Mouse (Mus musculus) left cerebral cortex, postnatal 10 days (tissue): ENCODE measurements around the gene Aloxe3. TPM values are rescaled to one million over a fixed set of nuclear protein-coding genes. Genes with fewer than 3 reads are reported as not detected.

ENCODE experiments used
- DNase-seq, 2 experiments: peaks; one replicate each; pipeline ENCODE4 v3.0.0; 2021 to 2022; ENCODE audit warnings: low spot score in 2 of 2, mixed read lengths in 1 of 2; ENCODE audit errors: extremely low spot score in 1 of 2
- intact Hi-C: fragments of 180-260 bp; cut with DNase I; formaldehyde crosslinking; loops from one replicate; pipeline ENCODE4 v1.15.1; 2025
- total RNA-seq, 2 experiments: library from RNA; stranded (reverse); gene quantifications; 2 replicates each; pipeline ENCODE4 v1.2.3; 2021

Aloxe3 gene
- total RNA-seq, 2 experiments from 2014 or later, result 8.6 to 10.0 TPM

- no peak for DNase-seq
- intact Hi-C loops, result no loop called here
Observed at GRCm38 (mm10) chr11:69103531-69104435, 21.9 kb upstream of the Aloxe3 start.

- intact Hi-C loops, result no loop called here
- no peak for DNase-seq
Observed at GRCm38 (mm10) chr11:69104487-69104886, 21.2 kb upstream of the Aloxe3 start.

DNA sequence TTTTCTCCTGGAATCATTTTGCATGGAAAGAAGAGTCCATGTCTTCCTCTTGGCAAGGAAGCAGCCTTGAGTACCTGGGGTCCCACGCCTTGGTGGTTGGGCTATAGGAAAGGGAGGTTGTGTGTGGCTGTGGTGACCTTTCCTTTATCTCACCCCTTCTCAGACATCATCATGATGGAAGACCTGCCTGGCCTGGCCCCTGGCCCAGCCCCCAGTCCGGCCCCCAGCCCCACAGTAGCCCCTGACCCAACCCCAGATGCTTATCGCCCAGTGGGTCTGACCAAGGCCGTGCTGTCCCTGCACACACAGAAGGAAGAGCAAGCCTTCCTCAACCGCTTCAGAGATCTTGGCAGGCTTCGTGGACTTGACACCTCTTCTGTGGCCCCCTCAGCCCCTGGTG lies 20.5 kb upstream of the Aloxe3 start:
- DNase-seq, result no peak
- intact Hi-C loops, result no loop called here

- intact Hi-C loops, result no loop called here
Observed at GRCm38 (mm10) chr11:69105796-69106195, 19.9 kb upstream of the Aloxe3 start.

GRCm38 (mm10) chr11:69106299-69106698 lies 19.4 kb upstream of the Aloxe3 start:
- intact Hi-C loops, result no loop called here
- no peak for DNase-seq

More at GRCm38 (mm10) chr11:69105796-69106195, 19.9 kb upstream of the Aloxe3 start:
- no peak for DNase-seq

DNA sequence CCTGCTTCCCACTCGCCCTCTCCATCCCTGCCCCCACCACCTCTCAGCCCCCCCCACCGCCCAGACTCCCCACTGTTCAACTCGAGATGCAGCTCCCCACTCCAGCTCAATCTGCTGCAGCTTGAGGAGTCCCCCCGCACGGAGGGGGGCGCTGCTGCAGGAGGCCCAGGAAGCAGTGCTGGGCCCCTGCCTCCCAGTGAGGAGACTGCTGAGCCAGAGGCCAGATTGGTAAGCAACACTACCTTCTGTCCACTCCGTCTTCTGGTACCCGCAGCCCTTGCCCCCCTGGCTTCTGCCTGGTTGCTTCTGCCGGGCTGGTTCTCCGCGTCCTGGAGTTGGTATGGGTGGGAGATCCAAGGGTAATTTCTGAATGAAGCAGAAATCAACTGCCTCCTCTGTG lies 18.9 kb upstream of the Aloxe3 start:
- intact Hi-C loops, result no loop called here
- DNase-seq, result no peak

DNA sequence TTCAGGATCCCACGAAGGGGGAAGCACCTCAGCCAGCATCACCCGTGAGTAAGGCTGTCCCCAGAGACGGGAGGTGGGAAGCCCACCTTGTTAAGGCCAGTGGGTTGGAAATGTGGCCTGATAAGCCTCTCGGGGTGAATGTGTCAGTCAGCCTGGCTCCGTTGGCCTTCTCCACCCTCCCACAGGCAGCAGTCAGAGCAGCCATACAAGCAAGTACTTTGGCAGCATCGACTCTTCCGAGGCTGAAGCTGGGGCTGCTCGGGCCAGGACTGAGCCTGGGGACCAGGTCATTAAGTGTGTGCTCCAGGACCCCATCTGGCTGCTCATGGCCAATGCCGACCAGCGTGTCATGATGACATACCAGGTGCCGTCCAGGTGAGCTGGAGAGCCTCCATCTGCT lies 18.0 kb upstream of the Aloxe3 start:
- no peak for DNase-seq

GRCm38 (mm10) chr11:69108223-69108622 lies 17.5 kb upstream of the Aloxe3 start:
- intact Hi-C loops, result no loop called here
- no peak for DNase-seq

More for the DNA sequence above, 18.0 kb upstream of the Aloxe3 start:
- intact Hi-C loops, result no loop called here

GRCm38 (mm10) chr11:69109032-69109900 lies 16.4 kb upstream of the Aloxe3 start:
- no peak for DNase-seq
- intact Hi-C loops, result no loop called here

DNA sequence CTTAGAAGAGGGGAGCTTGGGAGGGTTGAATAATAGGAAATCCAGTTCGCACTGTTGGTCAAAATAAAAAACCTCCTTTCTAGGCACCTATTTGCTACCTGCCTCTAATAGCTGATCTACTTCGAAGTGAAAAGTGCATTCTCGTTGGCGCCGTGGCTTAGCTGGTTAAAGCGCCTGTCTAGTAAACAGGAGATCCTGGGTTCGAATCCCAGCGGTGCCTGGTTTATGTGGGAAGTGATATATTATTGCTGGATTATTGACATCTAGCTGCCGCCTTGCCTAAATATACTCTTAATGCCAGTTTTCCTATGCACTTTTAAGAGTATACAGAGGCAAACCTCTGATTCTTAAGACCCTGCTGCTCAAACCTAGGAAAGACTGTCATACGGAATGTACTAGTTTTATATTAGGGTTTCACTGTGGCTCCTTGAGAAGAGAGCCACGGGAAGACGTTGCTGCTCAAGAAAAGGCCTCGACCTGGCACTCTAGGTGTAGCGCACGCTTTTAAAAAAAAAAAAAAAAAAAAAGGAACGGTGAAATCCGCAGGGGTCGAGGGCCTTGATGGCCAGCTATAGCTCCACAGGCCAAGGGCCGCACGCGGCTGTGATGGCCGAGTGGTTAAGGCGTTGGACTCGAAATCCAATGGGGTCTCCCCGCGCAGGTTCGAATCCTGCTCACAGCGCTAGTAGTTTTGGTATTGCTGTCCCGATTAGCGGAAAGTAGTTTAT lies 15.2 kb upstream of the Aloxe3 start:
- intact Hi-C loops, result no loop called here
- DNase-seq, result peak; percentile 88 to 92

DNA sequence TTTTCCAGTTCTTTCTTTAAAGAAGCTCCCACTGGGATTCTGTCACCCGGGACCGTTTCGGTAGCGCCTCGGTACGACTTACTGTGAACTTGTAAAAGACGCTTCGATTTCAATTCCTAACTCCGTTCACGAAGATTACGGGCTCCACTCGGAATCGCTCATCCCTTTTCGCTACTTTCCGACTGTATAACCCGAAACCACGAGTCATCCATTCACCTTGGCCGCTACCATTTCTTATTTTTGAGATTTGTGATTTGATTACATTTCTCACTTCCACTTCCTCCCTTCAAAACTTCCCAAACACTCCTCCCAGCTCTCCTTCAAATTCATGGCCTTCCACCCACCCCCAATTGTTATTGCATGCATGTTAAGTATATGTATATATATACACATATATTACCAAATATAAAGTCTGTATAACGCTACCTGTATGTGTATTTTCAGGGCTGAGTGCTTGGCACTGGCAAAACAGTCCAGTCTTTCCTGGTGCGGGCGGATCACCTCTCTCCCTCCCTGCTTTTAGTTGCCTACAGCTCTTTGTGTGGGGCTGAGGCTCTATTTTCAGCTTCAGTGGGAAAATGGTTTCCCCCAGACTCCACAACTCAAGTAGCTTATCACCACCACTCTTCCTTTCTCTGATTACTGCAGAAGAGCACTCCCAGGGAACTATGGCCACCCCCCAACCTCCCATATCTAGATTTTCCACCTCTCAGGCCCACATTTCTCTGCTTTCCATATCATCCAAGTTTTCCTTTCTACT lies 14.5 kb upstream of the Aloxe3 start:
- no peak for DNase-seq
- intact Hi-C loops, result no loop called here

GRCm38 (mm10) chr11:69111865-69112264 lies 13.8 kb upstream of the Aloxe3 start:
- DNase-seq, result no peak
- intact Hi-C loops, result no loop called here

GRCm38 (mm10) chr11:69114018-69114417 lies 11.7 kb upstream of the Aloxe3 start:
- DNase-seq, result no peak
- intact Hi-C loops, result no loop called here

DNA sequence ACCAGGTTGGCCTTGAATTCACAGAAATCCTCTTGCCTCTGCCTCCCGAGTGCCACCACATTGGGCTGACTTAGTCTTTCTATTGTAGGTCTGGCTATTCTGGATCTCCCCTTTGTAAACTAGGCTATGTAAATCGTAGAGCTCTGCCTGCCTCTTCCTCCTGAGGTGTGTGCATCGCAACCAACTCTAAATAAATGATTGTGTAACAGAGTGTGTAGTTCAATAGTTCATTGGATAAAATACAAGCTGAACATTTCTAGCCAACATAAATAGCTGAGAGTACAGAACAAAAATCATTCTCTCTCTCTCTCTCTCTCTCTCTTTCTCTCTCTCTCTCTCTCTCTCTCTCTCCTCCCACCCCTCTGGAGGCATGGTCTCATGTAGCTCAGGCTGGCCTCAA lies 11.1 kb upstream of the Aloxe3 start:
- intact Hi-C loops, result no loop called here
- DNase-seq, result no peak

- peak in 1 of 2 experiments; percentile 13 for DNase-seq
- intact Hi-C loops, result no loop called here
Observed at GRCm38 (mm10) chr11:69116843-69117242, 8.9 kb upstream of the Aloxe3 start.

DNA sequence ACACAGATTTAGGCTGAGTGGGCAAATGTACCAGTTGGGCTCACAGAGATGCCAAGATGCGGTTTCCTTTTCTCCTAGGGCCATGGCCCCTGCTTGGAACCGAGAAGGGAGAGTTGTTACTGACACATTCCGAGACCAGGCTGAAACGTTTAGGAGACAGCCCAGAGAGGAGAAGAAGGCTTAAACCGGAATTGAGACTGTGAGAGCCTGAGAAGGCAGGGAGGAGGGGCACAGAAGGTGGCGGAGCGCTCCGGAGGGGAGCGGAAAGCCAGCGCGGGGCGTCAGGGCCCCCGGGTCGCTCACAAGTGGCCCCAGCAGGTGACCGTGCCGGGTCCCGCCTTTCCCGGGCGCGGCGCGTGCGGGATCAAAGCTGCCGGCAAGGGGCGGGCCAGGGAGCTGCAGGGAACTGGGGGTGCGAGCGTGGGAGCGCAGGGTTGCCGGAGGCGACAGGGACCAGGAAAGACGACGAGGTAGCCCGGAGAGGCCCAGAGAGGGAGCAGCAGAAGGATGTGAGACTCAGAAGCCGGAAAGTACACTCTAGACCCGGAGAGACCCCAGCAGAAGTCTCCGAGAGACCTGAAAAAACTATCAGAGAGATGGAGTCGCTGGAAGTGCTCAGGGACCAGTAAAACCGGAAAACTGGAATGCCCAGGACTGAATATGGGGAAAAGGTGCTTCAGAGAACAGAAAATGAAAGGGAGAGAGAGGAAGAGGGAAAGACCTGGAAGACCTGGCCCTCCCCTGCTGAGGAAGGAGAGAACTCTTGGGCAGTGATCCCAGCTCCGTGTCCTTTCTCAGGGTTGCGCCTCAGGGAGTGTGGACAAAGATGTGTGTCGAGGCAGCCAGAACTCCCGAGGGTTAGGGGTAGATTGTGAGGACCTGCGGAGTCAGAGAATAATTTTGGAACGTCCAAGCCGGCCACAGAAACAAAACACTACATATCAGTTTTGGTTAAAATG lies 7.7 kb upstream of the Aloxe3 start:
- DNase-seq, result peak in 1 of 2 experiments; percentile 82

GRCm38 (mm10) chr11:69118765-69119164 lies 6.9 kb upstream of the Aloxe3 start:
- intact Hi-C loops, result no loop called here
- DNase-seq, result peak; percentile 69 to 82

More for the DNA sequence above, 7.7 kb upstream of the Aloxe3 start:
- intact Hi-C loops, result no loop called here
